Mouse (Mus musculus) Patski (cell line): ENCODE results near the gene Wdr46. TPM values are rescaled to one million over a fixed set of nuclear protein-coding genes. Genes with fewer than 3 reads are reported as not detected.

ENCODE experiments used
- ATAC-seq: fragments of 100-300 bp; one replicate; pipeline ENCODE4 v1.8.0; 2021
- CTCF ChIA-PET: fragments of 350-600 bp; sonication (Branson Sonifier 250); formaldehyde crosslinking; loops from one replicate; lab custom pipeline; 2022; ENCODE audit warnings: inconsistent platforms; lab: Charles Lee
- POLR2A ChIA-PET: fragments of 350-600 bp; sonication (Branson Sonifier 250); formaldehyde crosslinking; loops from one replicate; lab custom pipeline; 2022; ENCODE audit warnings: antibody characterized with exemption, inconsistent platforms; lab: Charles Lee
- DNase-seq: peaks from one replicate; pipeline ENCODE4 v3.0.0-alpha.2; 2011; ENCODE audit warnings: low read depth, low spot score
- H3K27me3 ChIP-seq: fragments of 371-371 bp; one replicate; pipeline ENCODE4 v1.5.1; 2021
- CTCF ChIP-seq: fragments of 100-300 bp; IDR thresholded peaks from one replicate; pipeline ENCODE4 v1.5.1; 2021
- in situ Hi-C: fragments of 300-500 bp; cut with MboI; formaldehyde crosslinking; loops from 3 replicates; pipeline ENCODE4 v1.11.1; 2018; ENCODE audit warnings: low pct_unique_long_range_greater_than_20kb, mixed read lengths
- polyA plus RNA-seq: library from polyadenylated mRNA; unstranded; gene quantifications from one replicate; pipeline ENCODE4 v1.2.3, GENCODE M21; 2021

The Wdr46 gene
- polyA plus RNA-seq, 1 experiment from 2014 or later: 35.8 TPM

GRCm38 (mm10) chr17:33952879-33953278 is 12.4 kb downstream of the Wdr46 start:
- CTCF ChIA-PET: no interaction called here
- DNase-seq (no peak), ATAC-seq (no peak)
- no peak for TF ChIP-seq CTCF
- in situ Hi-C loops: no loop called here
- POLR2A ChIA-PET: interaction anchor here (1.7 kb wide), 1 partner anchor 13 kb away, joined by 8 read pairs; the partner anchor contains the start of genes Pfdn6 and Wdr46
- no peaks in the 10 kb centered on the region for H3K27me3 ChIP-seq

DNA sequence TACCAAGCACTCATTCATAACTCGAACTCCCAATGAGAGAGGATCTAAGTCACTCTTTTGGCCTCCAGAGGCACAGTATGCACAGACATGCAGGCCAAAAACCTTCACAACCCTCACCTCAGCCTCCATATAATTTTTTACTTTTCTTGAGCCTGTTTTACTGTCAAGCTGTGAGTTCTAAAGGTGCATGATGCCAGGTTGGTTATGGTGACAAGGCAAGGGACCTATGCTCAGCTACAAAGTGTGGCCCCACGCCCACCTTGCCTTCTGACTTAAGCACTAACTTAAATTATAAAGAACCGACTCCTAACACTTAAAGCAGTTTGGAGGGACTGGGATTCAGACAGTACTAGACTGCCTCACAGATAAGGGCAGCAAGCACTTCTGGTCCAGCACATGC is 12.8 kb downstream of the Wdr46 start:
- ATAC-seq (no peak), DNase-seq (no peak)
- ChIA-PET CTCF (no interaction called here), POLR2A (interaction anchor here (1.7 kb wide), 1 partner anchor 13 kb away, joined by 8 read pairs; the partner anchor contains the start of genes Pfdn6 and Wdr46)
- no peaks in the 10 kb centered on the region for H3K27me3 ChIP-seq
- TF ChIP-seq CTCF: no peak
- in situ Hi-C loops: no loop called here

- ATAC-seq: no peak
- in situ Hi-C loops: no loop called here
- no peaks in the 10 kb centered on the region for H3K27me3 ChIP-seq
- no peak for TF ChIP-seq CTCF
- no peak for DNase-seq
- POLR2A ChIA-PET: interaction anchor here (1.0 to 3.2 kb wide), 5 partner anchors 11 to 45 kb away, joined by 3 to 9 read pairs (median 8); partner anchors contain the start of genes Daxx, Pfdn6, Rgl2 and Wdr46
- CTCF ChIA-PET: no interaction called here
Measured at GRCm38 (mm10) chr17:33953961-33954565, 13.6 kb downstream of the Wdr46 start.

DNA sequence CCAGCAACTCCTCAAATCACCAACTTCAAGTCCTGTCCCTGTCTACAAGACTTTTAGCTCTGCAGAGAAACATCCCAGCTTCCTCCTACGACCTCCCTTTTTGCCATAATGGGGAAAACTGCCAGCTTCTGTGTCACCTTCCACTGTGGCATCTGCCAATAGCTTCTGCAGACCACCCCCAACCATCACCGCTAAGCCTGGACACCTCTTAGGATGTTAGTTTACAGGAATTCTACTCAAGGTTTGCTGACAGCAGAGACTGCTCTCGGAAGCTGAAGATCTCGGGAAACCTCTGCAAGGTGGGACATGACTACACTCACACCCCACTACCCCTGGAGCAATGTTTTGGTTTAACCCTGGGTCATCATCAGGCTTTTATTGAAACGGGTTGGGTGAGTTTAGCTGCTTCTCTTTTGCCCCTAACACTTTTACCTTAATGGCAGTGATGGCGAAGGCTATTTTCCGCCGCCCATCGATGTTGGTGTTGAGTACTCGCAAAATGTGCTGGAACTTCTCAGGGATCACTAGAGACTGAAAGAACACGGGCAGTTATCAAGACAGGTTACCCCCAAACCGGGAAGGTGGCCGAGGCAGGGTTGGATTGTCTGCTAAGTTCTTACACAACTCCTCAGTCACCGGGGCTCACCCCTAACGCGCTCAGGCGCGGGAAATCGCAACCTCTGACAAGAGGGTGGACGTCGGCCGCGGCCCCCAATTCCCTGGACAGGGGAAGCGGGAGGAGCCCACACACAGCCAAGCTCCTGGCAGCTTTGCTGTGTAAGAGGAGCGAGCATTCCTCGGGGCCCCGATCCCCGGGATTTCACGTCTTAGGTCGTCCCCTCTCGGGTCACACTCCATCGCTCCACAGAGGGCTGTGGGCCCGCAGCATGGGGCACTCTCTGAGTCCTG is 14.4 kb downstream of the Wdr46 start:
- TF ChIP-seq CTCF: no peak
- in situ Hi-C loops: no loop called here
- ATAC-seq: peak; percentile 19
- ChIA-PET CTCF (interaction anchor here (1.2 to 1.3 kb wide), 2 partner anchors 15 to 30 kb away, joined by 3 to 5 read pairs; partner anchors contain the start of genes Pfdn6 and Wdr46), POLR2A (interaction anchor here (1.0 to 3.2 kb wide), 6 partner anchors 10 to 46 kb away, joined by 3 to 9 read pairs (median 4); partner anchors contain the start of genes Daxx, Rgl2 and Wdr46)
- H3K27me3 ChIP-seq: no peaks in the 10 kb centered on the region
- DNase-seq: no peak

DNA sequence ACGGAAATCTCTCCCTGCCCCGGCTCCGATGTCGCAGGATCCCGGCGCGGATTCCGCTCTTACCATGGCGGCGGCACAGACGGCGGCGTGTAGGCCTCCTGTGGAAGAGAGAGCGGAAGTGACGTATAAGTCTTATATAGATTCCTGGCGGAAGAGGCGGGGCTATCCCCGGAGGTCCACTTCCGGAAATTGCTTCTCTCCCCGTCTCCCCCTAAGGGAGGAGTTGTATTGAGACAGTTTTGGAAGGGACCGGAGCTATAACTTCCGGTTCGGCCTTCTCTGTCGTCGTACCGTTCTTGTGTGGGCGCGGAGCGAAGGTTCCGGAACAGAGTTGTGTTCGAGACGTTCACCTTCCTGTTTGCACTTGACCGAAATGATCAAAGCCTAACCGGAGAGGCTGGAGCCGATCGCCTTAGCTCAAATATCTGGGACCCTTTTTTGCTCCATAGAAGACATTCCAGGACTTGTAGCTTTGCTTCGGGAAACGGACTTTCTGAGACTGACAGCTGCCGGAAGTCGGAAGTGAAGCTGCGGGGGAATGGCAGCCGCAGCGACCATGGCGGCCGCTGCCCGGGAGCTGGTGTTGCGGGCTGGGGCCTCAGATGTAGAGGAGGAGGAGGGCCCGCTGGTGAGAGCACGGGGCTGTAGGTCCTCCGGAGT is 15.2 kb downstream of the Wdr46 start, which contains the start of the genes Vps52 and Rps18:
Gene Vps52 (plus strand): TSS at position 258 of the 660 bp plus-strand sequence.
Gene Rps18 (minus strand): TSS at position 447 of the 660 bp plus-strand sequence.
- in situ Hi-C loops: no loop called here
- POLR2A ChIA-PET: interaction anchor here (1.0 to 3.2 kb wide), 6 partner anchors 10 to 53 kb away, joined by 3 to 9 read pairs (median 4); partner anchors contain the start of genes Daxx and Wdr46
- DNase-seq (peak; percentile 91), ATAC-seq (peak; percentile 56)
- CTCF ChIA-PET: interaction anchor here (1.2 to 1.3 kb wide), 2 partner anchors 15 to 29 kb away, joined by 3 to 5 read pairs; partner anchors contain the start of genes Pfdn6 and Wdr46
- no peak for TF ChIP-seq CTCF
- H3K27me3 ChIP-seq: no peaks in the 10 kb centered on the region

DNA sequence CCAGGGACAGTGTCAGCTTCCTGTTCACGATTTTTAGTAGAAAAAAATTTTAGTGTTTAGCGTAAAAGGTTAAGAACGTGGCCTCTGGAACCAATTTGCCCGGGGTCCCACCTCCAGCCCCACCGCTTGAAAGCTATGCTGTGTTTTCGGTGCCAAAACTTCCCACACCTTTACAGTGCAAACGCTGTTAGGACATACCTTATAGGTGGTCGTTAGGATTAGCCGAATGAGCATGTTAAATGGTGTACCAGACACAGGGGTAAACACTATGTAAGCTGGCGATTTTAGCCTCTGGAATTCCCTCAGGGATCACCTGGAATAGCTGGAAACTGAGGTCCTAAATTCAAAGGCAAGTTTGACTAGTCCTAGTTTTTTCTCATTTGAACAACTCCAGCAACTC is 15.9 kb downstream of the Wdr46 start:
- no peak for TF ChIP-seq CTCF
- in situ Hi-C loops: no loop called here
- no peak for DNase-seq
- ChIA-PET CTCF (interaction anchor here (1.2 to 1.3 kb wide), 3 partner anchors 12 to 28 kb away, joined by 3 to 5 read pairs (median 4); partner anchors contain the start of genes Pfdn6 and Wdr46), POLR2A (interaction anchor here (1.0 to 3.2 kb wide), 6 partner anchors 11 to 53 kb away, joined by 3 to 9 read pairs (median 4); partner anchors contain the start of genes Daxx and Wdr46)
- no peak for ATAC-seq
- H3K27me3 ChIP-seq: no peaks in the 10 kb centered on the region

DNA sequence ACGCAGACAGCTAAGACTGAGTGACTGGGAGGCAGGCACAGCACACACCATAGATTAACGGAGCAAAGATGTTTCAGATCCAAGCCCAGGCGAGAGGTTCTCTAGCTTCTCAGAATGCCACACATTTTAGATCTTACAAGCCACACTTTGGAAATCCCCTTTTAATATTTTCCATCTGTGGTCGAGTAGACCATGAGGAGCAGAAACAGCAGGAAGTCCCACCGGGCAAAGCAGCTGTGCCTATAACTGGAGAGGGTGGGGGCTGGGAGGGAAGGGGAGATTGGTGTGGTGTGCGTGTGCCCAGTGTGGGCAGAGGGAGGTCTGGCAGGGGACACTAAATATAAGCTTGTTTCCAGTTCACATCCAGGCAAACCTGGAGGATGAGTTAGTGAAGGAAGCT is 17.0 kb downstream of the Wdr46 start:
- ATAC-seq (no peak), DNase-seq (no peak)
- ChIA-PET CTCF (interaction anchor here (1.0 to 1.3 kb wide), 3 partner anchors 9 to 11 kb away, joined by 3 to 4 read pairs (median 4); no protein-coding TSS in a partner anchor), POLR2A (no interaction called here)
- no peaks in the 10 kb centered on the region for H3K27me3 ChIP-seq
- no peak for TF ChIP-seq CTCF
- in situ Hi-C loops: no loop called here

DNA sequence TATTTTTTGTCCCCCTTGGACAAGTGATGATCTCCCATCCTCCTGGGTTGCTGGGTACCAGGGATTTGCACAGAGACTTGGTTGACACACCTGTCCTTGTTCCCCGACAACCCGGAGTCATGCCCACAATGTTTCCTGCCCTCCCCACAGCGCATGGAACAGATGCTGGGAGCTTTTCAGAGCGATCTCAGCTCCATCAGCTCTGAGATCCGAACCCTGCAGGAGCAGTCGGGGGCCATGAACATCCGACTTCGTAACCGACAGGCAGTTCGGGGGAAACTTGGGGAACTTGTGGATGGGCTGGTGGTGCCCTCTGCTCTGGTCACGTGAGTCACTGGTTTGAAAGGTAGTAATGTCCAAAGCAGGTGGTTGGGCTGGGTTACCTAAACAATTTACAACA is 18.0 kb downstream of the Wdr46 start:
- no peak for DNase-seq
- CTCF ChIA-PET: interaction anchor here (1.0 to 1.3 kb wide), 3 partner anchors 8 to 24 kb away, joined by 3 to 4 read pairs (median 3); no protein-coding TSS in a partner anchor
- POLR2A ChIA-PET: no interaction called here
- in situ Hi-C loops: no loop called here
- ATAC-seq: no peak
- no peak for TF ChIP-seq CTCF
- no peaks in the 10 kb centered on the region for H3K27me3 ChIP-seq

- ChIA-PET POLR2A (no interaction called here), CTCF (interaction anchor here (1.1 kb wide), 1 partner anchor 23 kb away, joined by 3 read pairs; no protein-coding TSS in a partner anchor)
- DNase-seq: no peak
- no peak for ATAC-seq
- in situ Hi-C loops: no loop called here
- TF ChIP-seq CTCF: no peak
- H3K27me3 ChIP-seq: no peaks in the 10 kb centered on the region
Measured at GRCm38 (mm10) chr17:33959135-33959534, 18.7 kb downstream of the Wdr46 start.
